Mouse (Mus musculus) small intestine, adult 2 months (tissue): ENCODE results near the gene Nphs1.

ENCODE experiments used
- CTCF ChIP-seq: fragments of 200-500 bp; IDR thresholded peaks from 2 replicates; pipeline ENCODE4 v1.5.1; 2012; ENCODE audit warnings: low read depth, mild to moderate bottlenecking, control low read depth, inconsistent platforms, low read length, moderate library complexity, mixed read lengths; ENCODE audit not compliant: insufficient replicate concordance, insufficient read length; ENCODE audit errors: extremely low read depth
- POLR2A ChIP-seq: fragments of 200-500 bp; IDR thresholded peaks from 2 replicates; pipeline ENCODE4 v1.6.1; 2012; ENCODE audit warnings: low read depth, mild to moderate bottlenecking, control low read depth, inconsistent platforms, low read length, moderate library complexity

- TF ChIP-seq CTCF (no peak), POLR2A (no peak)
Observed at GRCm38 (mm10) chr7:30515003-30515760, 57.1 kb downstream of the Nphs1 start.
